Mouse (Mus musculus) hindbrain, embryonic 10.5 days (tissue): ENCODE measurements around the gene Rprd2. TPM values are rescaled to one million over a fixed set of nuclear protein-coding genes. Genes with fewer than 3 reads are reported as not detected.
A peak's percentile ranks its signal among the peaks of the same experiment; 100 is the strongest.

ENCODE experiments used
- DNase-seq: peaks from one replicate; pipeline ENCODE4 v3.0.0-alpha.2; 2017; ENCODE audit warnings: low spot score
- H3K27ac ChIP-seq: fragments of 300-500 bp; sonication (generic); 2 replicates; pipeline ENCODE4 v1.5.1; 2016; ENCODE audit warnings: mild to moderate bottlenecking, moderate library complexity
- H3K27me3 ChIP-seq: fragments of 300-500 bp; sonication (generic); 2 replicates; pipeline ENCODE4 v1.6.1; 2016; ENCODE audit warnings: mild to moderate bottlenecking; ENCODE audit not compliant: poor library complexity, insufficient read depth, severe bottlenecking
- H3K36me3 ChIP-seq: fragments of 300-500 bp; sonication (generic); 2 replicates; pipeline ENCODE4 v1.6.1; 2016; ENCODE audit warnings: mild to moderate bottlenecking, moderate library complexity
- H3K4me1 ChIP-seq: fragments of 300-500 bp; sonication (generic); replicated peaks from 2 replicates; pipeline ENCODE4 v1.6.1; 2016; ENCODE audit warnings: mild to moderate bottlenecking
- H3K4me3 ChIP-seq: fragments of 300-500 bp; sonication (generic); 2 replicates; pipeline ENCODE4 v1.5.1; 2016; ENCODE audit warnings: mild to moderate bottlenecking, moderate library complexity
- H3K9me3 ChIP-seq: fragments of 300-500 bp; sonication (generic); 2 replicates; pipeline ENCODE4 v1.6.1; 2016; ENCODE audit warnings: mild to moderate bottlenecking, moderate library complexity
- WGBS: fragments of 180-500 bp; shearing (Covaris S2); methylation state at CpG from one replicate; pipeline ENCODE4 v1.1.7; 2016; 5-methylcytosine and 5-hydroxymethylcytosine counted together
- polyA plus RNA-seq: library from polyadenylated mRNA; unstranded; fragments of >200 nt; fragmentation: Nextera tagmentation; extraction: Ambion mirVana; gene quantifications from 2 replicates; pipeline ENCODE4 v1.2.1, GENCODE M21; 2016

Gene Rprd2
- polyA plus RNA-seq, 1 experiment from 2014 or later: 19.8 TPM

GRCm38 (mm10) chr3:95758467-95759218 lies 60.0 kb downstream of the Rprd2 start:
- no peak for DNase-seq

GRCm38 (mm10) chr3:95756808-95757207 lies 61.9 kb downstream of the Rprd2 start:
- no peak overlapping the region for H3K27ac ChIP-seq
- H3K4me1 ChIP-seq: peaks cover 15% of the 10 kb centered on the region
- no peak for DNase-seq
- 88% methylated on average over 2 of the region's 2 CpGs for WGBS
- H3K4me3 ChIP-seq: no peak overlapping the region
- H3K27me3 ChIP-seq: no peaks in the 10 kb centered on the region
- peaks cover 14% of the 10 kb centered on the region for H3K36me3 ChIP-seq
- no peaks in the 10 kb centered on the region for H3K9me3 ChIP-seq

More at GRCm38 (mm10) chr3:95758467-95759218, 60.0 kb downstream of the Rprd2 start:
- 63% methylated on average over 9 of the region's 9 CpGs for WGBS
- no peaks in the 10 kb centered on the region for H3K27me3 ChIP-seq
- H3K27ac ChIP-seq: no peak overlapping the region
- peaks cover 21% of the 10 kb centered on the region for H3K4me1 ChIP-seq
- H3K4me3 ChIP-seq: no peak overlapping the region
- H3K36me3 ChIP-seq: peaks cover 9% of the 10 kb centered on the region
- no peaks in the 10 kb centered on the region for H3K9me3 ChIP-seq

GRCm38 (mm10) chr3:95754345-95755206 lies 64.1 kb downstream of the Rprd2 start:
- H3K36me3 ChIP-seq: peaks cover 33% of the 10 kb centered on the region
- no peaks in the 10 kb centered on the region for H3K9me3 ChIP-seq
- H3K4me1 ChIP-seq: peaks cover 15% of the 10 kb centered on the region
- peak; percentile 90 for DNase-seq
- H3K27ac ChIP-seq: peak overlapping the region; percentile 92
- peak overlapping the region; percentile 88 for H3K4me3 ChIP-seq
- under 1% methylated on average over 30 of the region's 30 CpGs for WGBS
- H3K27me3 ChIP-seq: no peaks in the 10 kb centered on the region

GRCm38 (mm10) chr3:95752935-95753334 lies 65.7 kb downstream of the Rprd2 start:
- Histone ChIP-seq H3K36me3 (peaks cover 49% of the 10 kb centered on the region), H3K4me3 (no peak overlapping the region), H3K27ac (no peak overlapping the region), H3K4me1 (peaks cover 15% of the 10 kb centered on the region), H3K27me3 (no peaks in the 10 kb centered on the region), H3K9me3 (no peaks in the 10 kb centered on the region)
- WGBS: 89% methylated on average over 3 of the region's 3 CpGs
- no peak for DNase-seq

- Histone ChIP-seq H3K27ac (no peak overlapping the region), H3K9me3 (no peaks in the 10 kb centered on the region), H3K36me3 (peaks cover 98% of the 10 kb centered on the region), H3K4me3 (no peak overlapping the region), H3K4me1 (peaks cover 30% of the 10 kb centered on the region), H3K27me3 (no peaks in the 10 kb centered on the region)
- WGBS: 82% methylated on average over 8 of the region's 8 CpGs
- no peak for DNase-seq
Measured at GRCm38 (mm10) chr3:95740406-95740805, 78.3 kb downstream of the Rprd2 start.

- no peak for DNase-seq
- Histone ChIP-seq H3K9me3 (no peaks in the 10 kb centered on the region), H3K27me3 (no peaks in the 10 kb centered on the region), H3K4me3 (no peak within 1 kb of the TSS), H3K4me1 (peaks cover 30% of the 10 kb centered on the region), H3K27ac (peak within 1 kb of the TSS; percentile 45; the same call in 1 of the 2 replicates), H3K36me3 (peaks cover 98% of the 10 kb centered on the region)
- 81% methylated on average over 7 of the region's 7 CpGs for WGBS
Measured at GRCm38 (mm10) chr3:95739353-95740104, 79.1 kb downstream of the Rprd2 start, which contains the start of gene Ecm1. Gene Ecm1 (minus strand): TSS chr3:95739569.

GRCm38 (mm10) chr3:95735071-95735670 lies 83.5 kb downstream of the Rprd2 start:
- no peak overlapping the region for H3K27ac ChIP-seq
- no peak for DNase-seq
- H3K4me1 ChIP-seq: peaks cover 36% of the 10 kb centered on the region
- WGBS: 87% methylated on average over 12 of the region's 12 CpGs
- H3K9me3 ChIP-seq: no peaks in the 10 kb centered on the region
- H3K36me3 ChIP-seq: peaks cover 63% of the 10 kb centered on the region
- no peak overlapping the region for H3K4me3 ChIP-seq
- no peaks in the 10 kb centered on the region for H3K27me3 ChIP-seq

- DNase-seq: no peak
- H3K27me3 ChIP-seq: no peaks in the 10 kb centered on the region
- H3K4me3 ChIP-seq: no peak overlapping the region
- no peaks in the 10 kb centered on the region for H3K9me3 ChIP-seq
- no peak overlapping the region for H3K27ac ChIP-seq
- peaks cover 29% of the 10 kb centered on the region for H3K4me1 ChIP-seq
- 76% methylated on average over 13 of the region's 13 CpGs for WGBS
- H3K36me3 ChIP-seq: peaks cover 54% of the 10 kb centered on the region
Measured at GRCm38 (mm10) chr3:95734092-95734702, 84.5 kb downstream of the Rprd2 start.

- Histone ChIP-seq H3K4me3 (no peak overlapping the region), H3K27me3 (no peaks in the 10 kb centered on the region), H3K4me1 (peaks cover 24% of the 10 kb centered on the region), H3K36me3 (peaks cover 43% of the 10 kb centered on the region), H3K27ac (no peak overlapping the region), H3K9me3 (no peaks in the 10 kb centered on the region)
- WGBS: 86% methylated on average over 11 of the region's 11 CpGs
- no peak for DNase-seq
Measured at GRCm38 (mm10) chr3:95732744-95733521, 85.7 kb downstream of the Rprd2 start.

- DNase-seq: no peak
- H3K4me1 ChIP-seq: peaks cover 18% of the 10 kb centered on the region
- H3K9me3 ChIP-seq: no peaks in the 10 kb centered on the region
- H3K36me3 ChIP-seq: peaks cover 36% of the 10 kb centered on the region
- H3K27ac ChIP-seq: no peak overlapping the region
- no peak overlapping the region for H3K4me3 ChIP-seq
- WGBS: 95% methylated on average over 9 of the region's 9 CpGs
- H3K27me3 ChIP-seq: no peaks in the 10 kb centered on the region
Measured at GRCm38 (mm10) chr3:95732297-95732696, 86.4 kb downstream of the Rprd2 start.

GRCm38 (mm10) chr3:95731802-95732201 lies 86.9 kb downstream of the Rprd2 start:
- Histone ChIP-seq H3K4me1 (peaks cover 13% of the 10 kb centered on the region; the same call in 1 of the 2 replicates), H3K4me3 (no peak overlapping the region), H3K9me3 (no peaks in the 10 kb centered on the region), H3K27ac (no peak overlapping the region), H3K36me3 (peaks cover 31% of the 10 kb centered on the region), H3K27me3 (no peaks in the 10 kb centered on the region)
- WGBS: 88% methylated on average over 4 of the region's 4 CpGs
- DNase-seq: no peak
